Mouse (Mus musculus) urinary bladder, postnatal 25 days (tissue): ENCODE data around the gene H2afy.
A peak's percentile ranks its signal among the peaks of the same experiment; 100 is the strongest.

Experiments used
- DNase-seq: peaks from one replicate; pipeline ENCODE4 v3.0.0; 2022; ENCODE audit warnings: low spot score

Gene H2afy

DNA sequence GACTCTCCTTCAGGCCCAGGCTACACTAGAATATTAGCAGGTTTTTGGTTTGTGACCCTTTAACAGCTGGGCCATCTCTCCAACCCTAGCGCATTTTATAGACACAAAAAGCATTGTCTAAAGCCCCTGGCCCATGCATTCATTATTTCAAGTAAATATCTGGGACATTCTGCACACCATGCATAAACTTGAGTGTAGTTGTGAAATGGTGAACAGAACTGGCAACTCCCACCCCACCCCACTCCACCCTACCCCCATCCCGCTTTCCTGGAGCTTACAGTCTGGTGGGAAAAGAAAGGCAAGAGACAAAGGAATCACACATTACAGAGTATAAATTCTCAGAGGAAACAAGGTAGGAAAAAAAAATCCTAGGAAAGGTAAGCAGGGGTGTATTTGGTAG is at the start of gene H2afy:
Gene H2afy (minus strand): TSS at position 162 of the 400 bp plus-strand sequence.
- no peak for DNase-seq

GRCm38 (mm10) chr13:56183687-56184086 is 47.5 kb upstream of the H2afy start:
- DNase-seq = no peak

DNA sequence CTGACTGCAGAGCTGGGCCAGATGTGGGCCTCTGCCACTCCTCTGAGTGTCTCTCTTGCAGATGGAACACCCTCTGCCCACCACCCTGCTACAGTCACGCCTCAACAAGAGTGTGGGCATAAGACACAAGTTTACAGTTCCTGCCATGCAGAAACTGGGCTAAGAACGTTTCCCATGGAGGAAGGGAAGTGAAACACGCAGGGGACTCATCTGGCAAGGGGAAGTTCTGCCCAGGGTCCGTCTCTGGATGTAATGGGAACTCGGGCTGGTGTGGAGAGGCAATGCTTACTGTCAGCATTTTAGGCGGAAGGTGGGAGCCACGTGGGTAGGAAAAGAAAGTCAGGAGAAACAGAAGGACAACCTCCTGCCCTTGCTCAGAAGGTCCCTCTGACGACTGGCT is 45.3 kb upstream of the H2afy start:
- no peak for DNase-seq

DNA sequence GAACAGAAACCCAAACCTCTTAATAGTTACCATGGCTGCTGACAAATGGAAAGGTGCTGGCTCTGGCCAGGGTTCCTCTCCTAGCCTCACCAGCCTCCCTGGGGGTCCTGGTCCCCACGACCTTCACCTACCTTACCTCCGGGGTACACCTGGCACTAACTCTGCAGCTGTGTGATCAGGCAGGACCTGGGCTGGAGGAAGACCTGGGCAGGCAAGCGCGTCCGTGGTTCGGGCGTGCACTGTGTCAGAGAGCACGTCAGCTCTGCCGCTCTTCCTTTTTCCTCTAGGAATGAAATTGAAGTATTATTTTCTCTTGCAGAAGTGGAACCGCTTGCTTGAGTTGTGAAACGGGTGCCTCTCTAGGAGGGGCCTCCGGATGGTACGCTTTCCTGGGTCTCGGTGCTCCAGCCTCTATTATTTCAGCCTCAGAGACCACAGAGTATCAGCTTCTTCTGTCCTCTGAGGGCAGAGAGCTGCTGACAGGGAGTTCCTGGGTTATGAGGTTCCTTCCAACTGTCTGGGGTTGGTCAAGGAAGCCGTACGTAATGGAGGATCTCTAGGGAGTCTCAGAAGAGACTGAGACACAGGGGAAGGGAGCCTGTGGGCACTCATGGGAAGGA is 42.4 kb upstream of the H2afy start, which contains the start of gene Tifab:
Gene Tifab (minus strand): TSS at position 470 of the 620 bp plus-strand sequence.
- no peak for DNase-seq

DNA sequence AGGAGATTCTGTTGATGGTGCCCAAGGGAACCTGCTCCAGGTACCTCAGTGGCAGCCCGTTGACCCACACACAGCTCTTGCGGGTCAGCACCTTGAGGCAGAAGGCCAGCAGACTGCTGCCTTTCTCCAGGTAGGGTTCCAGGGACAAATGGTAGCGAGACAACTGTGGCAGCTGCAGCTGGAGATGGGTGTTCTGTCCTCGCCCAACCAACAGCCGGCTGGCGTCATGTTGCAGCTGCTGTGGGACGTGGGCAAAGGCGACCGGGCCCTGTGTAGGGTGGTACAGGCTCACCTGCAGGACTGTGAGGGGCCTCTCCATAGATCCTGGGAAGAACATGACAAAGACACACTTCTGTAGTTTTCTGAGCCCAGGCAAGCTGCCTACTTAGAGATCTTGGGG is 40.1 kb upstream of the H2afy start:
- DNase-seq = no peak

- no peak for DNase-seq
Observed at GRCm38 (mm10) chr13:56175848-56176247, 39.7 kb upstream of the H2afy start.

DNA sequence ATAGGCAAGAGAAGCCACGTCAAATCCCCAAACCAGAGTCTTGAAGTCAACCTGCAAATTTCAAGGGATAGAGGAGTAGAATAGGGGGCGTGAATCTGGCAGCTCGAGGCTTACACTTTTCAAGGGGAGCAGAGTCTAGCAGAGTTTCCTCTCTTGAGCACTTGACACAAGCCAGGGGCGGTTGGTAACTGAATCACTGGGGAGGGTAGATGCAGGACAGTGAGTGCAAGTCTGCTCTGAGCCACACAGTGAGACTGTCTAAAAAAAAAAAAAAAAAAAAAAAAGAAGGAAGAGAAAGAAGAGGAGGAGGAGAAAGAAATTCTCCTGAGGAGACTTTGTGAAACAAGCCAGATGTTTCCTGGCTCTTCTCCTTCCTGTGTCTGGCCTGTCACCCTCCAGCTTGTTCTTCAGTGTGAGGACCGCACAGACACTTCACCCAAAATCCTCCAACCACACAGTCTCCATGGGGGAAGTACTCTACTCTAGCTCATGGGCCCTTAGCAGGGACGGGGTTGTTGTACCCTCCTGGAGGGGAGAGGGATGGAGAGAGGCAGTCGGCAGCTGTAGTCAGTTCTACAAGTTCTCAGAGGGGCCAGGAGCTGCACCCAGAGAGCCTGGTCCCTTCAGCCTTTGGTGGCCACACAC is 36.9 kb upstream of the H2afy start:
- DNase-seq = no peak

DNA sequence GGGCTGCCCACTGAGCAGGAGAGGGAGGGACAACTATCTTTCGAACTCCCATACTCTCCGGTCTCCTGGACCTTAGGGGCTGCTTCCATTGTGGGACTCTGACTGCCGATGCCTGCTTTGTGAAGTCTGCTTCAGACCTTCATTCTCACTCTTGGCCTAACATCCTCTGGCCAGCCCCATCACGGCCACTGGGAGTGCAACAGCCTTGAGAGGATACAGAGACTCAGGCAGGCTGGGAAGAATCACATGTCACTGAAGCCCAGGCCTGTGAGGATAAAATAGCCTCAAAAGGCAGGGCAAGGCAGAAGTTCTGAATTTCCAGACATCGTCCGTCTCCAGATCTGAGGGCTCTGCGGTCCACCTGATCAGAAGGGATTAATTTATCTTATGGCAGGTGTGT is 35.9 kb upstream of the H2afy start:
- DNase-seq = no peak

GRCm38 (mm10) chr13:56168403-56168781 is 32.2 kb upstream of the H2afy start:
- no peak for DNase-seq

DNA sequence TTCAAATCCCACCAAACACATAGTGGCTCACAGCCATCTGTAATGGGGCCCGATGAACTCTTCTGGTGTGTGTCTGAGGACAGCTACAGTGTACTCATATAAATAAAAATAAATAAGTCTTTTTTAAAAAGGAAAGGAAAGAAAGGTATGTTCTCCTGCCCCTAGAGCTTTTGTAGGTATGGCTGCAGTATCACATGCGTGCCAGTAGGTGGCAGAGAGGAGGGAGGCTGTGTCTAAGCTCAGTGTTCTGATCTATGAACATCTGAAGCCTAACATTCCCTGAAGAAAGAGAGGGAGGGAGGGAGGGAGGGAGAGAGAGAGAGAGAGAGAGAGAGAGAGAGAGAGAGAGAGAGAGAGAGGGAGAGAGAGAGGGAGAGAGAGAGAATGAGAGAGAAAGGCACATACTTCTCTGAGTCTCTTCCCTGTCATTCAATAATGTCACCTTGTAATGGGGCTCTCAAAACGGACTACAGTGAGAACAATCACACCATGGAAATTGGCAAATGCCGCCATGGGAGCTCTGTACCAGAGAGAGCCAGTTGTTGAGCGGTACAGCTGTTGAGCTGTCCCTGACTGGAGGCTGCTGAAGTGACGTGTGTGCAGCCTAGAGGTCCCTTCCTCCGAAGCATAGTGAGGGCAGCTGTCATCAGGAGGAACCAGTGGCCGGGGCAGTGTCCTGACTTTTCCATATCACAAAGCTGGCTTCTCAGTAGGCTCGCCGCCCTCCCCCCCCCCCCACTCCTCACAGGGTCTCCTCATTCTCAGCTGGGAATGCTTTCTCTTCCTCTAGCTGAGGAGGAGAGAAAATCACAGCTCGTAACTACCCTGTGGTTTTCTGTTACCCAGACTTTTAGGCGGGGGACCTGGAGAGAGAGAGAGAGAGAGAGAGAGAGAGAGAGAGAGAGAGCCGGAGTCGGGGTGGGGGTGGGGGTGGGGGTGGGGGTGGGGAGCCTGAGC is 31.6 kb upstream of the H2afy start:
- DNase-seq = peak; percentile 30

- no peak for DNase-seq
Observed at GRCm38 (mm10) chr13:56165561-56165960, 29.4 kb upstream of the H2afy start.

DNA sequence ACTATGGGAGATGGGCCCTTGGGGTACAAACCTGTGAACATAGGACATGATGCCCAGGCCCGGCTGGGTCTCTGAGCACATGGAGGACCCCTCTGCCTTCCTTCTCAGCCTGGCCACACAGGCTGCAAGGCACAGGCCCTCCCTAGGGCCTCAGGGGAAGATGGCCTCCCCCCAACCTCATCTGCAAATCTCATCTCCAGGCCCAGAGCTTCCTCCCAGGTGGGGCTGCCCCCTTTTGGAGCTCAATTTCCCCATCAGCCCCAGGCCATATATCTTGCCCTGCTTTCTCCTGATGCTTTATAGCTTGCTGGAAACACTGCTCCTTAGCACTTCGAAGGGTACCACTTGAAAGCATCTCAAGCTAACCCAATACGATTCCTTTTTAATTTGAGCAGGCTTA is 28.2 kb upstream of the H2afy start:
- no peak for DNase-seq

DNA sequence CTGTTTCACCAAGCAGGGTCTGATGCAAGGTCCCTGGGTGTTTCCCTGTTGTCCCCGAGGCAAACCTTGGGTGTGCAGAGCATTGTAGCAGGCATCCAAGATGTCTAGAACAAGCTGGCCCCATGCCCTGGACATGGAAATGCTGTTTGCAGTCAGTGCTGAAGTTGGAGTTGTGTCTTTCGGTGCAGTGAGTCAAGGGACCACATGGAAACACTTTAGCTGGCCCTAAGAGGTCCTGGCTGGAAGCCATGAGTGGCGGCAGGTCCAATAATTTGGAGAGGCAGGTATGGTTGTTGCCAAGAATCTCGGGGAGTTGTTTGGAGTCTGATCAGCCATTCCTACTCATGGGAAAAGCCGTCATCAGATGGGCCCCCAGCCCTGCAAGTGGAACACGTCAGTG is 27.6 kb upstream of the H2afy start:
- DNase-seq = no peak

GRCm38 (mm10) chr13:56162859-56163258 is 26.7 kb upstream of the H2afy start:
- DNase-seq = no peak

DNA sequence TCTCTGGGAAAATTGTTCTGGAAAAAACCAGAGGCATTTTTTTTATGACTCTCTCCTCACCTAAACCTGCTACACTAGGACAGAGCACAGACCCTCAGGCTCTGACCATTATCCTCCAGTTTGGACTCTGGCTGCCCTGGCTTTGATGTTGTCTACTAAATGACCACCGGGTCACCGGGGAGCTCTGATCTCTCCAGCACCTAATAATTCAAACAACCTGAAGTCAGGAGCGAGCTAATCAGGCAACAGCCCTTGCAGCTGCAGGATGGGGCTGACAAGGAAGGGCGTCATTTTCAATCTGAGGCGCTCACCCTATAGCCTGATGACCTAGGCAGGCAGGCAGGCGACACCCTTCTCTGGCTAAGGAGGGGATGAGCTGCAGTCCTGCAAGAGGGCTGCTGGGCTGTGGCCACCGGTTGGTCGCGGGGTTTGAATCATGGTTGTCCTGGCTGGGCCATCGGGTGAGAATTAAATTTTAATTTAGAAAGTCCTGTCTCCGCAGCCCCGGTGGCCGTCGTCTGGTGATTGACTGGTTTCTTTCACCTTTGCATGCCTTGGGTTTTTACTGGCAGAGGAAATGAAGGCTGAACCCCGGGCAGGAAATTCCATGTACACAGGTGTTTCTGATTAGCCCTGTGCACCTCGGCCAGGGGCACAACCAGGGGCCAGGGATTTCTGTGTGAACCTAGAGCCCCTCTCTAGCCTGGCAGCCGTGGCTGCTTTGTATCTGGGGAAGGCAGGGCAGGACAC is 23.6 kb upstream of the H2afy start:
- no peak for DNase-seq

DNA sequence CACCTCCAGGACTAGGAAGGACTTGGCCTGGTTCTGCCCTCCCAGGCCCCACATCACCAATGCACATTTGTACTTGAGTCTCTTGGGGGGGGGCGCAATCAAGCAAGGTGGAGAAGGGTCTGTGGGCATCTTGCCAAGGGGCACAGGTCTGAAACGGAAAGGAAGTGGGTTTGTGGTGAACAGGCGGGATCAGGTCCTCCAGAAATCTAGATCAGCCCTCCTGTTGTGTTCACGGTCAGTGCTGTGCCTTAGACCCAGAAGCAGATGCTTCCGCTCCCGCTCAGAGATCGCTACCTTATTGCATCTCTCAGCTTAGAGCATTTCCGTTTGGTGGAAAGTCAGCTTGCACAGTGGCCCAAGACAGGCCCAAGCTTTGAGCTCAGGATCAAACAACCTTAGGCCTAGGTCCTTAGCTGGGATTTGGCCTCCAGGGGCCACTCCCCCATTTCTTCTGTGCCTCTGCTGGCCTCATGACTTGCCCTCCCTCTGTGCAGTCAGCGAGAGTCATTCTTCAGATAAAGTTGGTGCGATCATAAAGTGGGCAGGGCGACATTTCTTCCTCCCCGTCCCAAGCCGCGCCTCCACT is 22.9 kb upstream of the H2afy start:
- DNase-seq = no peak

- DNase-seq = no peak
Observed at GRCm38 (mm10) chr13:56155671-56156070, 19.5 kb upstream of the H2afy start.

- DNase-seq = no peak
Observed at GRCm38 (mm10) chr13:56155048-56155447, 18.9 kb upstream of the H2afy start.

DNA sequence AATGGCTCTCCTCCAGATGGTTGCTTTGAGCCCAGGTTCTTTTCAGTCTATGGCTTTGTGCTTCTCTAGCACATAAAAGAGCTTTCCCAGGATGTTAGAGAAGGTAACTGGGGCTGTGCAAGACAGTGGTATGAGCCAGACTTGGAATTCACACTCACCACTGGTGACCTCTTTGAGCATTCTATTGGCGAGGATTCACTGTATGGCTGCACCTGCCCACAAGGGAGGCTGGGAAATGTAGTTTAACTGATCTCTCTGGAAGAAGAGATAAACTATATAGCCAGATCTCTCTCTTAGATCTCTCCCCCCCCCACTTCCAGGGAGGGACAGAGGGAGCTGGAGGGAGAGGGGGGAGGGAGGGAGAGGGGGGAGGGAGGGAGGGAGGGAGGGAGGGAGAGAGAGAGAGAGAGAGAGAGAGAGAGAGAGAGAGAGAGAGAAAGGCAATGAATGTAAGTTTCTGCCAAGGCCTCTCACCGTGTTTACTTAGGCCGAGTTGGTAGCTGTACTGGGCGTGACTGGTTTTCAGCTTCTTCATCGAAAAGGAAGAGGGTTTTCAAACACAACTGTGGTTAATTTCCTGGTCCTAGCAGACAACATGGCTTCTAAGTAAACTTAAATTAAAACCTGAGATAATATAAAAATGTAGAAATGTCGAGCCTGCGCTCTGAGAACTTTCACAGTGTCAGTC is 16.8 kb upstream of the H2afy start:
- no peak for DNase-seq

- peak; percentile 48 for DNase-seq
Observed at GRCm38 (mm10) chr13:56151404-56152226, 15.5 kb upstream of the H2afy start.
